Comparison of ENCODE assay signal across 20 mouse cellular contexts in the genomic region with DNA sequence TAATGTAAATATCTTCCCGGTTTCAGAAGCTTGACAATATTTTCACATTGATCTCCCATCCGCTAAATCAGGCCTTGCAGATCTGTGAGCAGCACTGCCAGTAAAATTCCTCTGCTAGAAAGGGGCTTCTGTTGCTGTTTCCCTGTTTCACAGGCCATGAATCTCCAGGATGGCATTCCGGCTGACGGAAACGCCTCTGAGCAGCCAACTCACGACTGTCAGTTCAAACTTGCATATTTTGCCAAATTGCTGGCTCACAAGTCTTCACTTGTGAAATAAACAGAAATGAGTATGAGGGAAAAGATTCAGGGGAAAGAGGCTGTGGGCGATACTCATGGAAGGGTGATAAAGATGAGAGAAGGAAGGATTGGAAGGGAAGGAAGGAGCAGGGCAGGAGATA. TPM values are rescaled to one million over a fixed set of nuclear protein-coding genes. Genes with fewer than 3 reads are reported as not detected.
DNase-seq lines count a peak whose midpoint lies in the region; ATAC-seq and TF ChIP-seq lines count a peak whose summit lies in the region.
"Had no signal": no experiment of that assay in that cellular context is flagged by ENCODE, and none has a peak within 500 bp of the region (broad histone marks: within the 10 kb centered on the region; RNA-seq: fewer than 3 reads in every experiment).

No protein-coding gene starts in this region.

- no peaks in the 10 kb centered on the region for H3K9me3 ChIP-seq in forebrain, embryonic 14.5 days (replicated peaks; ENCODE audit: control insufficient read depth, low read length)
- H3K9me3 ChIP-seq in forebrain, embryonic 13.5 days (replicated peaks), result no peaks in the 10 kb centered on the region
- no peaks in the 10 kb centered on the region for H3K9me3 ChIP-seq in midbrain, embryonic 11.5 days (ENCODE audit: control insufficient read depth, low read length)
- no peaks in the 10 kb centered on the region for H3K9me3 ChIP-seq in midbrain, embryonic 16.5 days (replicated peaks; ENCODE audit: control insufficient read depth, low read length, poor library complexity, severe bottlenecking)
- H3K9me3 ChIP-seq: limb, embryonic 12.5 days; liver, embryonic 12.5 days; midbrain, embryonic 12.5 days; neural tube, embryonic 13.5 days had no signal

- no peak overlapping the region for H3K4me2 ChIP-seq in forebrain, embryonic 14.5 days (ENCODE audit: low read length)
- H3K4me2 ChIP-seq in forebrain, embryonic 13.5 days, result no peak overlapping the region
- no peak overlapping the region for H3K4me2 ChIP-seq in midbrain, embryonic 11.5 days
- H3K4me2 ChIP-seq in midbrain, embryonic 16.5 days (ENCODE audit: low read length), result no peak overlapping the region
- H3K4me2 ChIP-seq: limb, embryonic 12.5 days; liver, embryonic 12.5 days; midbrain, embryonic 12.5 days; neural tube, embryonic 13.5 days had no signal

- intact Hi-C loops in left cerebral cortex, adult 2 months (cut with DNase I), result no loop called here

- 81% methylated on average over 7 of the region's 7 CpGs for WGBS in forebrain, embryonic 14.5 days
- WGBS in forebrain, embryonic 13.5 days, result 87% methylated on average over 7 of the region's 7 CpGs
- WGBS in midbrain, embryonic 11.5 days, result 85% methylated on average over 7 of the region's 7 CpGs
- WGBS in midbrain, embryonic 16.5 days, result 89% methylated on average over 7 of the region's 7 CpGs

- no peaks in the 10 kb centered on the region for H3K4me1 ChIP-seq in forebrain, embryonic 14.5 days (ENCODE audit: control insufficient read depth, insufficient read depth, low read length)
- H3K4me1 ChIP-seq in forebrain, embryonic 13.5 days, result no peaks in the 10 kb centered on the region
- no peaks in the 10 kb centered on the region for H3K4me1 ChIP-seq in midbrain, embryonic 11.5 days (ENCODE audit: control insufficient read depth, insufficient read depth, low read length)
- no peaks in the 10 kb centered on the region for H3K4me1 ChIP-seq in midbrain, embryonic 16.5 days (ENCODE audit: control insufficient read depth, insufficient read depth, low read length)
- H3K4me1 ChIP-seq: limb, embryonic 12.5 days; liver, embryonic 12.5 days; midbrain, embryonic 12.5 days; neural tube, embryonic 13.5 days had no signal

- TF ChIP-seq CTCF in left cerebral cortex, adult 2 months (IDR thresholded peaks at IDR 0.05), result no peak

- H3K27me3 ChIP-seq in forebrain, embryonic 14.5 days (replicated peaks; ENCODE audit: control insufficient read depth, insufficient read depth, low read length), result no peaks in the 10 kb centered on the region
- H3K27me3 ChIP-seq in forebrain, embryonic 13.5 days, result no peaks in the 10 kb centered on the region
- H3K27me3 ChIP-seq in midbrain, embryonic 11.5 days (ENCODE audit: control insufficient read depth, insufficient read depth, low read length), result no peaks in the 10 kb centered on the region
- H3K27me3 ChIP-seq in midbrain, embryonic 16.5 days (ENCODE audit: control insufficient read depth, insufficient read depth, low read depth, low read length), result no peaks in the 10 kb centered on the region
- H3K27me3 ChIP-seq: limb, embryonic 12.5 days; liver, embryonic 12.5 days; midbrain, embryonic 12.5 days; neural tube, embryonic 13.5 days had no signal

- no peak overlapping the region for H3K9ac ChIP-seq in forebrain, embryonic 14.5 days (ENCODE audit: low read length)
- no peak overlapping the region for H3K9ac ChIP-seq in forebrain, embryonic 13.5 days
- H3K9ac ChIP-seq in midbrain, embryonic 11.5 days (ENCODE audit: low read length), result no peak overlapping the region
- H3K9ac ChIP-seq in midbrain, embryonic 16.5 days (ENCODE audit: low read depth, low read length), result no peak overlapping the region
- H3K9ac ChIP-seq: limb, embryonic 12.5 days; liver, embryonic 12.5 days; midbrain, embryonic 12.5 days; neural tube, embryonic 13.5 days had no signal

- no peak for ATAC-seq in forebrain, embryonic 14.5 days
- ATAC-seq in forebrain, embryonic 13.5 days, result no peak
- ATAC-seq in midbrain, embryonic 11.5 days (ENCODE audit: low FRiP score), result no peak
- ATAC-seq in midbrain, embryonic 16.5 days, result no peak
- ATAC-seq: CD4-positive, CD25-positive, alpha-beta regulatory T cell, adult 4 months; hindbrain, embryonic 16.5 days; intestine, embryonic 16.5 days; liver, embryonic 12.5 days had no signal

- H3K4me3 ChIP-seq in forebrain, embryonic 14.5 days (ENCODE audit: low read depth, low read length), result no peak overlapping the region
- H3K4me3 ChIP-seq in forebrain, embryonic 13.5 days, result no peak overlapping the region
- no peak overlapping the region for H3K4me3 ChIP-seq in left cerebral cortex, adult 2 months
- no peak overlapping the region for H3K4me3 ChIP-seq in midbrain, embryonic 11.5 days (ENCODE audit: low read depth, low read length)
- H3K4me3 ChIP-seq in midbrain, embryonic 16.5 days (ENCODE audit: low read depth, low read length), result no peak overlapping the region
- H3K4me3 ChIP-seq: erythroblast, embryonic 14.5 days; limb, embryonic 12.5 days; liver, embryonic 12.5 days; midbrain, embryonic 12.5 days; neural tube, embryonic 13.5 days had no signal

- H3K36me3 ChIP-seq in forebrain, embryonic 14.5 days (ENCODE audit: control insufficient read depth, insufficient read depth, low read length), result no peaks in the 10 kb centered on the region
- no peaks in the 10 kb centered on the region for H3K36me3 ChIP-seq in forebrain, embryonic 13.5 days (ENCODE audit: poor library complexity, severe bottlenecking)
- no peaks in the 10 kb centered on the region for H3K36me3 ChIP-seq in midbrain, embryonic 11.5 days (ENCODE audit: control insufficient read depth, insufficient read depth, low read length)
- H3K36me3 ChIP-seq in midbrain, embryonic 16.5 days (ENCODE audit: control insufficient read depth, insufficient read depth, low read length), result no peaks in the 10 kb centered on the region
- H3K36me3 ChIP-seq: limb, embryonic 12.5 days; liver, embryonic 12.5 days; midbrain, embryonic 12.5 days; neural tube, embryonic 13.5 days had no signal

- no peak overlapping the region for H3K27ac ChIP-seq in forebrain, embryonic 14.5 days (ENCODE audit: low read depth, low read length)
- H3K27ac ChIP-seq in forebrain, embryonic 13.5 days, result no peak overlapping the region
- H3K27ac ChIP-seq in left cerebral cortex, adult 2 months, result no peak overlapping the region
- H3K27ac ChIP-seq in midbrain, embryonic 11.5 days (ENCODE audit: low read depth, low read length), result no peak overlapping the region
- no peak overlapping the region for H3K27ac ChIP-seq in midbrain, embryonic 16.5 days (ENCODE audit: low read length)
- H3K27ac ChIP-seq: limb, embryonic 12.5 days; liver, embryonic 12.5 days; macrophage; midbrain, embryonic 12.5 days; neural tube, embryonic 13.5 days had no signal

- DNase-seq in forebrain, embryonic 14.5 days (ENCODE audit: low spot score), result peak; percentile 59
- peak; percentile 7 to 14 for DNase-seq in left cerebral cortex, adult 18-20 months (ENCODE audit: low spot score in 2 of 2)
- no peak for DNase-seq in left cerebral cortex, adult 2 months (ENCODE audit: extremely low spot score in 1 of 2, low spot score in 2 of 2)
- peak; percentile 53 for DNase-seq in midbrain, embryonic 11.5 days (ENCODE audit: low spot score, missing footprints)
- peak; percentile 6 for DNase-seq in right cerebral cortex, postnatal 4 days
- no peak for DNase-seq in spleen, adult 18-20 months
- DNase-seq: adrenal gland, postnatal 25 days; cerebellum, adult 2 months; gastrocnemius, postnatal 36 days had no signal

RNA-seq across cellular contexts. Expression of a gene that starts 59.3 kb away (rescaled TPM):
- 24.4 and 29.7 TPM in 2 replicates for polyA plus RNA-seq in forebrain, embryonic 14.5 days (2014; fragmentation: Nextera tagmentation; extraction: Ambion mirVana)
- polyA plus RNA-seq in forebrain, embryonic 13.5 days (2015; fragmentation: Nextera tagmentation; extraction: Ambion mirVana), result 15.9 and 19.9 TPM in 2 replicates
- 100 to 1,000 TPM; 145 to 160 TPM for total RNA-seq in left cerebral cortex, adult 18-20 months (2021)
- 100 to 1,000 TPM; 153 to 161 TPM for total RNA-seq in left cerebral cortex, adult 2 months (2021)
- 18.3 and 23.3 TPM in 2 replicates for polyA plus RNA-seq in midbrain, embryonic 11.5 days (2014; fragmentation: Nextera tagmentation; extraction: Ambion mirVana)
- polyA plus RNA-seq in midbrain, embryonic 16.5 days (2015; fragmentation: Nextera tagmentation; extraction: Ambion mirVana), result 39.1 and 45.0 TPM in 2 replicates
- polyA plus RNA-seq: CD4-positive, CD25-positive, alpha-beta regulatory T cell, adult 4 months; erythroblast, embryonic 14.5 days had no signal

Comparison
In these comparisons a context has a peak if more than half of its experiments do, and no peak if none do; other contexts are left out.
1. DNase-seq: peak in forebrain, embryonic 14.5 days (single experiment), left cerebral cortex, adult 18-20 months (2 of 2), midbrain, embryonic 11.5 days (single experiment) and right cerebral cortex, postnatal 4 days (single experiment); none in left cerebral cortex, adult 2 months (0 of 2) and spleen, adult 18-20 months (0 of 2).